Mouse (Mus musculus): ENCODE measurements at regions not wholly inside any gene's neighbourhood (a gene's known extent, or its start where the extent isn't known, plus 50 kb on each side); places are given as distances from the start of the nearest gene placed in this dataset.

DNA sequence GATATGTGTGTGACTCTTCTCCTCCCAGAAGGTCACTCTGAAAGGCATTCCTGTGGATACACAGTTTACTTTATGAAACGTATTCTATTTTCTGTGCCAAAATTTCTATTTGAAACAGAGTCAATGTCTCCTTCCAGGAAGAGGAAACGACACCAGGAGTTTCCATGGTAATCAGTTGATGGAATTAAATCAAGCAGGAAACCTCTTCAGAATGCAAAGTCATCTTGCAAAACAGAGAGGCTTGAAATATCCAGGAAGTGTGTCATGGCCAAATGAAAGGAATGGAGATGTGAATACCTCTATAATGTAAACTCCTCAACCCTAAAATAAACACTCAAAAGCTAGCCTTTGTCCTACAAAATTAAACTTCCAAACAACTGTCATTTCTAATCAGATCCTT, 189.0 kb upstream of the Agr3 start:
- Histone ChIP-seq H3K4me1 (ENCODE audit: control insufficient read depth, insufficient read depth, low read length) (no peaks in the 10 kb centered on the region), H3K4me3 (ENCODE audit: low read depth, low read length) (no peak overlapping the region), H3K36me3 (ENCODE audit: control insufficient read depth, insufficient read depth, low read length) (no peaks in the 10 kb centered on the region), H3K27me3 (ENCODE audit: control insufficient read depth, insufficient read depth, low read length) (no peaks in the 10 kb centered on the region), H3K27ac (ENCODE audit: low read depth, low read length) (no peak overlapping the region), H3K9ac (replicated peaks; ENCODE audit: low read depth, low read length) (no peak overlapping the region), H3K4me2 (ENCODE audit: low read depth, low read length) (no peak overlapping the region), H3K9me3 (ENCODE audit: control insufficient read depth, low read length) (no peaks in the 10 kb centered on the region)
- 63% methylated on average over 2 of the region's 2 CpGs for WGBS
- ATAC-seq (ENCODE audit: low read depth) = no peak

DNA sequence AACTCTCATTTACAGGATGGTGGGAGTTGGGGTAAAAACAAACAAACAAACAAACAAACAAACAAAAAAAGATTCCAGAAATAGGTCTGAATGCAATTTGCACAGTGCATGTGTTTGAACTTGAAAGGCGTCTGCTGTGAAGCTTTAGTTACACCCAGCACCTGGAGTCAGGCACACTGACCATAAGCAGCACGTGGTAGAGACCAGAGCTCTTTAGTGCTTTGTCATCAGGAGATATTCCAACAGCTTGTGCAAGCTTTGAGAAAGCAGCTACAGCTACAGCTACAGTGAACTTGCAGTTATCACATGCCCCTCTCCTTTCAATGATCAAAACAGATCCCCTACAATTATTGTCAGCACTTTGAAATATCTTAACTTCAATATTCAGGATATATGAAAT, 190.4 kb upstream of the Agr3 start:
- WGBS = 67% methylated on average over 2 of the region's 2 CpGs
- Histone ChIP-seq H3K9me3 (ENCODE audit: control insufficient read depth, low read length) (no peaks in the 10 kb centered on the region), H3K36me3 (ENCODE audit: control insufficient read depth, insufficient read depth, low read length) (no peaks in the 10 kb centered on the region), H3K4me1 (ENCODE audit: control insufficient read depth, insufficient read depth, low read length) (no peaks in the 10 kb centered on the region), H3K27me3 (ENCODE audit: control insufficient read depth, insufficient read depth, low read length) (no peaks in the 10 kb centered on the region), H3K4me2 (ENCODE audit: low read depth, low read length) (no peak overlapping the region), H3K4me3 (ENCODE audit: low read depth, low read length) (no peak overlapping the region), H3K27ac (ENCODE audit: low read depth, low read length) (no peak overlapping the region), H3K9ac (replicated peaks; ENCODE audit: low read depth, low read length) (no peak overlapping the region)
- ATAC-seq (ENCODE audit: low read depth) = no peak

DNA sequence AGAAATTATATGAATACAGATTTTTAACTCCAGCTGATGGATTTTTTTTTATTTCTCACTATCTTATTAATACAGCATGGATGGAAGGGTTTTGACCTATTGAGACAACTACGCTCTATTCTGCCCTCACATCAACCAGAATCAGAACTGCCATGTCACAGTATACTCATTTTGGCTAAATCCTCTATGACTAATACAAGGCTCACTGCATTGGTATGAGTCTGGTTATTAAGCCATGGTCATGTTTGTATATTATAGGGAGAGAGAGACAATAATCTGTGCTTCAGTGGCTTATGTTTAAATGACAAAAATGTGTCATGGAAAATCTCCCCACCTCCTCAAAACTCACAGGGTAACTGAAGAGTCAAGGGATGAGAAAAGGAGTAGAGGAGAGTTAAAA, 191.0 kb upstream of the Agr3 start:
- H3K4me1 ChIP-seq (ENCODE audit: control insufficient read depth, insufficient read depth, low read length) = no peaks in the 10 kb centered on the region
- H3K27me3 ChIP-seq (ENCODE audit: control insufficient read depth, insufficient read depth, low read length) = no peaks in the 10 kb centered on the region
- 92% methylated on average over 1 of the region's 1 CpGs for WGBS
- H3K4me2 ChIP-seq (ENCODE audit: low read depth, low read length) = no peak overlapping the region
- H3K27ac ChIP-seq (ENCODE audit: low read depth, low read length) = no peak overlapping the region
- no peaks in the 10 kb centered on the region for H3K9me3 ChIP-seq (ENCODE audit: control insufficient read depth, low read length)
- H3K4me3 ChIP-seq (ENCODE audit: low read depth, low read length) = no peak overlapping the region
- H3K36me3 ChIP-seq (ENCODE audit: control insufficient read depth, insufficient read depth, low read length) = no peaks in the 10 kb centered on the region
- H3K9ac ChIP-seq (replicated peaks; ENCODE audit: low read depth, low read length) = no peak overlapping the region
- no peak for ATAC-seq (ENCODE audit: low read depth)

DNA sequence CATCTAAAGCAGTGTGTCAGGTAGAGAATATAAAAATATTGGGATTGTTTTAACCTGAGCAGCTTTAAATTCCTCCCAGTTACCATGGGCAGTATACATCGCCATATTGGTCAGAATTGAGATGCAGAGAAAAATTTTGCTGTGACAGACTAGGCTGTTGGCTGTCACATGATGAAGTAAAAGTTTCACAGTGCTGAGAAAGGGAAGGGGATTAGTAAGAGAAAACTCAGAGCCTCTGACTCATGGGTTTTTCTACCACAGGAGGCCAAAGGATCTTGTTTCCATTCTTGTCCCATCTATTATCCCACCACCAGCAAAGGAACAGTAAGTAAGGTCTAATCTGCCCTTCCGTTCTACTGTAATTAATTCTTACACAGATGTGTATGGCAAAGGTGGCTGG, 191.8 kb upstream of the Agr3 start:
- Histone ChIP-seq H3K36me3 (ENCODE audit: control insufficient read depth, insufficient read depth, low read length) (no peaks in the 10 kb centered on the region), H3K4me1 (ENCODE audit: control insufficient read depth, insufficient read depth, low read length) (no peaks in the 10 kb centered on the region), H3K27ac (ENCODE audit: low read depth, low read length) (no peak overlapping the region), H3K27me3 (ENCODE audit: control insufficient read depth, insufficient read depth, low read length) (no peaks in the 10 kb centered on the region), H3K9ac (replicated peaks; ENCODE audit: low read depth, low read length) (no peak overlapping the region), H3K4me3 (ENCODE audit: low read depth, low read length) (no peak overlapping the region), H3K9me3 (ENCODE audit: control insufficient read depth, low read length) (no peaks in the 10 kb centered on the region), H3K4me2 (ENCODE audit: low read depth, low read length) (no peak overlapping the region)
- no peak for ATAC-seq (ENCODE audit: low read depth)
- 89% methylated on average over 2 of the region's 2 CpGs for WGBS

DNA sequence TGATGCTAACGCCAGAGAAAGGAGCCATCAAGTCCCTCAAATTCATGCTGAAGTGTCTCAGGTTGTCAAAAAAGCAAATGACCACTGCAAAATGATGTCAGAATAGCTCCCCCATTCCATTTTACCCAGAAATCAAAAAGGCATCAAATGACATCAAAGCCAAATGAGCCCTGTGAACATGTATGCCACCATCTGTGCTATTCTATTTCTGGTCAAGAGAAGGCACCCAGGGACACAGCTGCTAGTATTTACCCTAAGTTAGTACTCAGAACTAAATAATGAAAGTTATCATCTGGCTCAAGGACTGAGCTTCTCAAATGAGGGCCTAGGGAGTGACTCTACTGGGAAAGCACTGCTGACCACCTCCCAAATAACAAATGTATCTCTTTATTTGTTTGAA, 191.1 kb upstream of the Ahr start:
- ATAC-seq (ENCODE audit: low read depth) = no peak
- Histone ChIP-seq H3K9ac (replicated peaks; ENCODE audit: low read depth, low read length) (no peak overlapping the region), H3K27me3 (ENCODE audit: control insufficient read depth, insufficient read depth, low read length) (no peaks in the 10 kb centered on the region), H3K4me3 (ENCODE audit: low read depth, low read length) (no peak overlapping the region), H3K9me3 (ENCODE audit: control insufficient read depth, low read length) (no peaks in the 10 kb centered on the region), H3K4me1 (ENCODE audit: control insufficient read depth, insufficient read depth, low read length) (no peaks in the 10 kb centered on the region), H3K36me3 (ENCODE audit: control insufficient read depth, insufficient read depth, low read length) (no peaks in the 10 kb centered on the region), H3K27ac (ENCODE audit: low read depth, low read length) (no peak overlapping the region), H3K4me2 (ENCODE audit: low read depth, low read length) (no peak overlapping the region)
- 88% methylated on average over 1 of the region's 1 CpGs for WGBS

DNA sequence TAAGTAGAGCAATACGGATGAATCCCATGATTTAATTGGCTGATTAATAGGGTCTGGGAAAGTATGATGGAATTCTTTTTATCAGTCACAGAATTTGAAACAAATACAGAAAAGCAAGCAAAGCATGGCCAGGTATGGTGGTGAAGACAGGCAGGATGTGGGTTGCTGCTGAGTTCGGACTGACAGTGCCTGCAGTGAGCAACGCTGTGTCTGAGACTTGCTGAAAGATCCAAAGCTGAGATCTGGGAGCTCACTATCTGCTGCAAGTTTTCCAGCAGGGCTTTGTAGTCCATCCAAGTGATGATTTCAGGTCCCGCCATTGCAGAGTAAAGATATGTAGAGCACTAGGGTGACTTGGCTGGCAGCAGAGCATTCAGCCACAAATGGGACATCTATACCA, 189.3 kb upstream of the Ahr start:
- ATAC-seq (ENCODE audit: low read depth) = no peak
- H3K27ac ChIP-seq (ENCODE audit: low read depth, low read length) = no peak overlapping the region
- WGBS = 90% methylated on average over 4 of the region's 4 CpGs
- no peaks in the 10 kb centered on the region for H3K36me3 ChIP-seq (ENCODE audit: control insufficient read depth, insufficient read depth, low read length)
- no peaks in the 10 kb centered on the region for H3K9me3 ChIP-seq (ENCODE audit: control insufficient read depth, low read length)
- no peak overlapping the region for H3K4me2 ChIP-seq (ENCODE audit: low read depth, low read length)
- no peaks in the 10 kb centered on the region for H3K27me3 ChIP-seq (ENCODE audit: control insufficient read depth, insufficient read depth, low read length)
- no peak overlapping the region for H3K9ac ChIP-seq (replicated peaks; ENCODE audit: low read depth, low read length)
- H3K4me1 ChIP-seq (ENCODE audit: control insufficient read depth, insufficient read depth, low read length) = no peaks in the 10 kb centered on the region
- H3K4me3 ChIP-seq (ENCODE audit: low read depth, low read length) = no peak overlapping the region

DNA sequence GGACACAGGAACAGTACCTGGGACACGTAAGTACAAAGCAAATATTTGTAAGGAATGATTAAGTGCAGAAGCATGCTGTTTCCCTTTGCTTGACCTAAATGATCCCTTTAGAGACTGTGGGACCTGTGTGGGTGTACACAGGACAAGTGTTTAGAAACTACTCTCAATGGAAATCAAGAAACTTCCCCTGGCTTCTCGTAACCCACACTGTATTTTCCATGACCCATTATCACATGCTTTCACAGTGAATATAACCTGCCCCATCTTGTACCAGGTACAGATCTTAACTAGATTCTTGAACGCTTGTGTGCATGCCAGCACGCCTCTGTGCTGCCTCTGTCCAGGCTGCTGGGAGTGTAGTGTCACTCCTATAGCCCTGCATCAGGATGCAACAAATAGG, 177.8 kb upstream of the Ahr start:
- Histone ChIP-seq H3K27ac (ENCODE audit: low read depth, low read length) (no peak overlapping the region), H3K4me3 (ENCODE audit: low read depth, low read length) (no peak overlapping the region), H3K4me1 (ENCODE audit: control insufficient read depth, insufficient read depth, low read length) (no peaks in the 10 kb centered on the region), H3K9me3 (ENCODE audit: control insufficient read depth, low read length) (no peaks in the 10 kb centered on the region), H3K4me2 (ENCODE audit: low read depth, low read length) (no peak overlapping the region), H3K27me3 (ENCODE audit: control insufficient read depth, insufficient read depth, low read length) (no peaks in the 10 kb centered on the region), H3K36me3 (ENCODE audit: control insufficient read depth, insufficient read depth, low read length) (no peaks in the 10 kb centered on the region), H3K9ac (replicated peaks; ENCODE audit: low read depth, low read length) (no peak overlapping the region)
- WGBS = 89% methylated on average over 4 of the region's 4 CpGs
- no peak for ATAC-seq (ENCODE audit: low read depth)

DNA sequence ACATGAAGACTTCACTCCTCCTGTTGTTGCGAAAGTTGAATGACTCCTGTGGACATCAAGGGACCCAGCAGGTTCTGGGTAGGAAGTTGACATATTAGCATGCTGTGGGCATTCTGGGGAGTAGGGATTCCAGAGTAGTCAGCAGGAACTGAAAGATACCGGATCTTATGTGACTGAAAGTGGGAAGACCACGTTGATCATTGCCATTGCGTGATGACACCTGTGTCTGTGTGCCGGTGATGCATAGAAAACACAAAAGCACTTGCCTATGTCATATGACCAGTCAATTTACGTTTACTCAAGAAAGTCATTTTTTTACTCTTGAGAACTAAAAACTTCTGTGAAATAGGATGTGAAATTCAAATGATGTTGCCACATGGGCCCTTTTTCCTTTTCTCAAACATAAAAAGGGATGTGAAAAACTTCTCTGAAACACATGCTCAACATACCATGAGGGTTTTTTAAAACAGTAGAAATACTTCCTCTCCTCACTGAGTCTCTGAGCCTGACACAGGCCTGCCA, 176.8 kb upstream of the Ahr start:
- no peaks in the 10 kb centered on the region for H3K4me1 ChIP-seq (ENCODE audit: control insufficient read depth, insufficient read depth, low read length)
- H3K27ac ChIP-seq (ENCODE audit: low read depth, low read length) = no peak overlapping the region
- H3K4me2 ChIP-seq (ENCODE audit: low read depth, low read length) = no peak overlapping the region
- H3K36me3 ChIP-seq (ENCODE audit: control insufficient read depth, insufficient read depth, low read length) = no peaks in the 10 kb centered on the region
- no peak overlapping the region for H3K9ac ChIP-seq (replicated peaks; ENCODE audit: low read depth, low read length)
- no peak for ATAC-seq (ENCODE audit: low read depth)
- no peaks in the 10 kb centered on the region for H3K27me3 ChIP-seq (ENCODE audit: control insufficient read depth, insufficient read depth, low read length)
- WGBS = 90% methylated on average over 6 of the region's 6 CpGs
- no peaks in the 10 kb centered on the region for H3K9me3 ChIP-seq (ENCODE audit: control insufficient read depth, low read length)
- no peak overlapping the region for H3K4me3 ChIP-seq (ENCODE audit: low read depth, low read length)

DNA sequence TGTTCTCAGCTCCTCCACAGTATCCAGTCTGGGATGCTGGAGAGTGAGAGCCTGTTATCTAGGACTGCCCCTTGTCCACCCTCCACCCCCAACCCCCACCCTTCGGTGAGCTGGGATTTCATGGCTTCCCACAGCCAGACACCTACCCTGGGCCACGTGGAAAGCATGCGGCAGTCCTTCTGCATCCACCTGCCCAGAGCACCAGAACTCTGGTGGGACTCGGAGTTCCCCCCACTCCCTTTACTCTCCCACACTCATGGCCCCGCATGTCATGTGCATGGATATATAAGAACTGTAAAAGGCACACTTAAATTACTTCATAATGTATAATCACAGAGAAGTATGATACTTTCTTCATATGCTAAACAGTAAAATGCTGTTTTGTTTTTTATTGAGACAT, 175.5 kb upstream of the Ahr start:
- Histone ChIP-seq H3K4me2 (ENCODE audit: low read depth, low read length) (no peak overlapping the region), H3K9me3 (ENCODE audit: control insufficient read depth, low read length) (no peaks in the 10 kb centered on the region), H3K9ac (replicated peaks; ENCODE audit: low read depth, low read length) (no peak overlapping the region), H3K27ac (ENCODE audit: low read depth, low read length) (no peak overlapping the region), H3K4me1 (ENCODE audit: control insufficient read depth, insufficient read depth, low read length) (no peaks in the 10 kb centered on the region), H3K4me3 (ENCODE audit: low read depth, low read length) (no peak overlapping the region), H3K36me3 (ENCODE audit: control insufficient read depth, insufficient read depth, low read length) (no peaks in the 10 kb centered on the region), H3K27me3 (ENCODE audit: control insufficient read depth, insufficient read depth, low read length) (no peaks in the 10 kb centered on the region)
- 83% methylated on average over 5 of the region's 5 CpGs for WGBS
- no peak for ATAC-seq (ENCODE audit: low read depth)

DNA sequence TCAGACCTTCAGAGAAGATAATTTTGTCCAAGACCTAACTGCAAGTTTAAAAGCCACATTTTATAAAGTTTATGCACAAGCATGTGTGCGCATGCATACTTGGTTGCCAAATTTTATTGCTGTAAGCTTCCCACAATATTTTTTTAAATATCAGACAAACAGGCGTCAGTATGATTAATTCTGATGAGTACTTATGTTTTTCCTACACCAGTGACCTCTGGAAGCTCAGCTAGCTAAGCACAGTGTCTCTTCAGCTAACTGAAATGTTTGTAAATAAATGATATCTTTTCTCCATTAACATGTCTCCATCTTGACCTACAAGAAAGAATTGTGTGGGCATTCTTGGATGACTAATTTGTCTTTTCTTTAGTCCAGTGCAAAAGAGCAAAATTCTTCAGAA, 168.6 kb upstream of the Ahr start:
- Histone ChIP-seq H3K9me3 (ENCODE audit: control insufficient read depth, low read length) (no peaks in the 10 kb centered on the region), H3K9ac (replicated peaks; ENCODE audit: low read depth, low read length) (no peak overlapping the region), H3K4me1 (ENCODE audit: control insufficient read depth, insufficient read depth, low read length) (0 out of 2 replicates have a peak, but pooled peaks cover 5% of the 10 kb centered on the region), H3K4me3 (ENCODE audit: low read depth, low read length) (no peak overlapping the region), H3K27ac (ENCODE audit: low read depth, low read length) (no peak overlapping the region), H3K27me3 (ENCODE audit: control insufficient read depth, insufficient read depth, low read length) (no peaks in the 10 kb centered on the region), H3K4me2 (ENCODE audit: low read depth, low read length) (no peak overlapping the region), H3K36me3 (ENCODE audit: control insufficient read depth, insufficient read depth, low read length) (no peaks in the 10 kb centered on the region)
- ATAC-seq (ENCODE audit: low read depth) = no peak
- WGBS = 88% methylated on average over 2 of the region's 2 CpGs
